ENCODE assay signal across 11 mouse cellular contexts in genomic region chr5:120568964-120569363, GRCm38 (mm10). TPM values are rescaled to one million over a fixed set of nuclear protein-coding genes. Genes with fewer than 3 reads are reported as not detected.
A peak's percentile ranks its signal among the peaks of the same experiment; 100 is the strongest.
DNase-seq lines count a peak whose midpoint lies in the region; ATAC-seq lines count a peak whose summit lies in the region.
"Had no signal": no experiment of that assay in that cellular context is flagged by ENCODE, and none has a peak within 500 bp of the region (broad histone marks: within the 10 kb centered on the region; RNA-seq: fewer than 3 reads in every experiment).

No protein-coding gene starts in this region.

- H3K9ac ChIP-seq in liver, embryonic 12.5 days: no peak overlapping the region
- no peak overlapping the region for H3K9ac ChIP-seq in forebrain, embryonic 16.5 days (replicated peaks; ENCODE audit: low read depth, low read length)
- no peak overlapping the region for H3K9ac ChIP-seq in limb, embryonic 12.5 days (replicated peaks)
- 0 out of 2 replicates have a peak overlapping the region, but pooled peaks have one; percentile 26 for H3K9ac ChIP-seq in neural tube, embryonic 15.5 days (replicated peaks)

- 0 out of 2 replicates have a peak, but pooled peaks have one; percentile 13 for ATAC-seq in liver, embryonic 12.5 days
- ATAC-seq in forebrain, embryonic 16.5 days: no peak
- no peak for ATAC-seq in limb, embryonic 12.5 days (ENCODE audit: insufficient number of reproducible peaks, insufficient read depth, low FRiP score, low TSS enrichment, low read depth)
- no peak for ATAC-seq in neural tube, embryonic 15.5 days (ENCODE audit: low FRiP score)

- no peak overlapping the region for H3K4me3 ChIP-seq in liver, embryonic 12.5 days
- no peak overlapping the region for H3K4me3 ChIP-seq in forebrain, embryonic 16.5 days (replicated peaks; ENCODE audit: low read length)
- H3K4me3 ChIP-seq in limb, embryonic 12.5 days (replicated peaks): no peak overlapping the region
- no peak overlapping the region for H3K4me3 ChIP-seq in neural tube, embryonic 15.5 days (replicated peaks)

- 54% methylated on average over 4 of the region's 4 CpGs for WGBS in liver, embryonic 12.5 days (ENCODE audit: insufficient replicate concordance)
- WGBS in forebrain, embryonic 16.5 days: 90% methylated on average over 4 of the region's 4 CpGs
- WGBS in limb, embryonic 12.5 days: 81% methylated on average over 4 of the region's 4 CpGs
- 78% methylated on average over 4 of the region's 4 CpGs for WGBS in neural tube, embryonic 15.5 days

- no peak for DNase-seq in liver
- no peak for DNase-seq in kidney, adult 8-10 months
- DNase-seq in urinary bladder, postnatal 10 days (ENCODE audit: low spot score): no peak
- no peak for DNase-seq in cerebellum, adult 9-10 months
- DNase-seq: kidney, postnatal 14 days; lung, postnatal 36 days; thymus, postnatal 14 days had no signal

- H3K27ac ChIP-seq in liver, embryonic 12.5 days: no peak overlapping the region
- H3K27ac ChIP-seq in forebrain, embryonic 16.5 days (ENCODE audit: low read length): peak overlapping the region; percentile 91
- H3K27ac ChIP-seq in limb, embryonic 12.5 days: peak overlapping the region; percentile 94
- H3K27ac ChIP-seq in neural tube, embryonic 15.5 days (replicated peaks): peak overlapping the region; percentile 92

- peaks cover 89% of the 10 kb centered on the region for H3K4me1 ChIP-seq in liver, embryonic 12.5 days
- peaks cover 64% of the 10 kb centered on the region for H3K4me1 ChIP-seq in forebrain, embryonic 16.5 days (replicated peaks; ENCODE audit: control insufficient read depth, insufficient read depth, low read length)
- H3K4me1 ChIP-seq in limb, embryonic 12.5 days (replicated peaks): peaks cover 82% of the 10 kb centered on the region
- H3K4me1 ChIP-seq in neural tube, embryonic 15.5 days: peaks cover 79% of the 10 kb centered on the region

- no peaks in the 10 kb centered on the region for H3K9me3 ChIP-seq in liver, embryonic 12.5 days (replicated peaks)
- H3K9me3 ChIP-seq in forebrain, embryonic 16.5 days (ENCODE audit: control insufficient read depth, low read length): no peaks in the 10 kb centered on the region
- H3K9me3 ChIP-seq in limb, embryonic 12.5 days: no peaks in the 10 kb centered on the region
- H3K9me3 ChIP-seq in neural tube, embryonic 15.5 days (replicated peaks): no peaks in the 10 kb centered on the region

- H3K36me3 ChIP-seq in liver, embryonic 12.5 days: peaks cover 61% of the 10 kb centered on the region
- H3K36me3 ChIP-seq in forebrain, embryonic 16.5 days (ENCODE audit: control insufficient read depth, insufficient read depth): no peaks in the 10 kb centered on the region
- no peaks in the 10 kb centered on the region for H3K36me3 ChIP-seq in limb, embryonic 12.5 days
- H3K36me3 ChIP-seq in neural tube, embryonic 15.5 days: no peaks in the 10 kb centered on the region

- no peak overlapping the region for H3K4me2 ChIP-seq in liver, embryonic 12.5 days
- H3K4me2 ChIP-seq in forebrain, embryonic 16.5 days (ENCODE audit: low read length): no peak overlapping the region
- H3K4me2 ChIP-seq in limb, embryonic 12.5 days: no peak overlapping the region; the same call in 1 of the 2 replicates
- H3K4me2 ChIP-seq in neural tube, embryonic 15.5 days: peak overlapping the region; percentile 37

- no peaks in the 10 kb centered on the region for H3K27me3 ChIP-seq in liver, embryonic 12.5 days (replicated peaks)
- no peaks in the 10 kb centered on the region for H3K27me3 ChIP-seq in forebrain, embryonic 16.5 days (replicated peaks; ENCODE audit: control insufficient read depth, insufficient read depth, low read length)
- H3K27me3 ChIP-seq in limb, embryonic 12.5 days: no peaks in the 10 kb centered on the region
- H3K27me3 ChIP-seq in neural tube, embryonic 15.5 days (replicated peaks): no peaks in the 10 kb centered on the region

RNA-seq across cellular contexts. Expression of gene Tpcn1, which starts 19.5 kb away (rescaled TPM):
- polyA plus RNA-seq in liver, embryonic 12.5 days (2016; fragmentation: Nextera tagmentation; extraction: Ambion mirVana): 24.8 and 25.4 TPM in 2 replicates
- polyA plus RNA-seq in forebrain, embryonic 16.5 days (2015; fragmentation: Nextera tagmentation; extraction: Ambion mirVana): 15.4 and 18.3 TPM in 2 replicates
- polyA plus RNA-seq in limb, embryonic 12.5 days (2016; fragmentation: Nextera tagmentation; extraction: Ambion mirVana): 16.7 and 17.2 TPM in 2 replicates
- 20.9 and 21.7 TPM in 2 replicates for polyA plus RNA-seq in neural tube, embryonic 15.5 days (2015; fragmentation: Nextera tagmentation; extraction: Ambion mirVana)

RNA-seq across cellular contexts. Expression of gene Iqcd, which starts 19.9 kb away (rescaled TPM):
- 2.0 and 2.1 TPM in 2 replicates for polyA plus RNA-seq in liver, embryonic 12.5 days (2016; fragmentation: Nextera tagmentation; extraction: Ambion mirVana)
- polyA plus RNA-seq in forebrain, embryonic 16.5 days (2015; fragmentation: Nextera tagmentation; extraction: Ambion mirVana): 0.98 and 1.0 TPM in 2 replicates
- polyA plus RNA-seq in limb, embryonic 12.5 days (2016; fragmentation: Nextera tagmentation; extraction: Ambion mirVana): 0.64 and 0.93 TPM in 2 replicates
- 1.3 and 1.5 TPM in 2 replicates for polyA plus RNA-seq in neural tube, embryonic 15.5 days (2015; fragmentation: Nextera tagmentation; extraction: Ambion mirVana)

RNA-seq across cellular contexts. Expression of gene Rita1, which starts 43.4 kb away (rescaled TPM):
- polyA plus RNA-seq in liver, embryonic 12.5 days (2016; fragmentation: Nextera tagmentation; extraction: Ambion mirVana): 7.3 and 8.4 TPM in 2 replicates
- 21.2 and 26.9 TPM in 2 replicates for polyA plus RNA-seq in forebrain, embryonic 16.5 days (2015; fragmentation: Nextera tagmentation; extraction: Ambion mirVana)
- 16.9 and 19.1 TPM in 2 replicates for polyA plus RNA-seq in limb, embryonic 12.5 days (2016; fragmentation: Nextera tagmentation; extraction: Ambion mirVana)
- 29.4 and 34.0 TPM in 2 replicates for polyA plus RNA-seq in neural tube, embryonic 15.5 days (2015; fragmentation: Nextera tagmentation; extraction: Ambion mirVana)

RNA-seq across cellular contexts. Expression of gene Ddx54, which starts 43.6 kb away (rescaled TPM):
- 35.0 and 36.3 TPM in 2 replicates for polyA plus RNA-seq in liver, embryonic 12.5 days (2016; fragmentation: Nextera tagmentation; extraction: Ambion mirVana)
- 49.2 and 49.3 TPM in 2 replicates for polyA plus RNA-seq in forebrain, embryonic 16.5 days (2015; fragmentation: Nextera tagmentation; extraction: Ambion mirVana)
- polyA plus RNA-seq in limb, embryonic 12.5 days (2016; fragmentation: Nextera tagmentation; extraction: Ambion mirVana): 48.8 and 50.3 TPM in 2 replicates
- 35.7 and 42.0 TPM in 2 replicates for polyA plus RNA-seq in neural tube, embryonic 15.5 days (2015; fragmentation: Nextera tagmentation; extraction: Ambion mirVana)

RNA-seq across cellular contexts. Expression of gene Slc8b1, which starts 58.0 kb away (rescaled TPM):
- 4.2 and 6.0 TPM in 2 replicates for polyA plus RNA-seq in liver, embryonic 12.5 days (2016; fragmentation: Nextera tagmentation; extraction: Ambion mirVana)
- polyA plus RNA-seq in forebrain, embryonic 16.5 days (2015; fragmentation: Nextera tagmentation; extraction: Ambion mirVana): 1.9 and 2.0 TPM in 2 replicates
- 6.1 and 6.2 TPM in 2 replicates for polyA plus RNA-seq in limb, embryonic 12.5 days (2016; fragmentation: Nextera tagmentation; extraction: Ambion mirVana)
- polyA plus RNA-seq in neural tube, embryonic 15.5 days (2015; fragmentation: Nextera tagmentation; extraction: Ambion mirVana): 2.8 and 4.4 TPM in 2 replicates
